In the genomic region with DNA sequence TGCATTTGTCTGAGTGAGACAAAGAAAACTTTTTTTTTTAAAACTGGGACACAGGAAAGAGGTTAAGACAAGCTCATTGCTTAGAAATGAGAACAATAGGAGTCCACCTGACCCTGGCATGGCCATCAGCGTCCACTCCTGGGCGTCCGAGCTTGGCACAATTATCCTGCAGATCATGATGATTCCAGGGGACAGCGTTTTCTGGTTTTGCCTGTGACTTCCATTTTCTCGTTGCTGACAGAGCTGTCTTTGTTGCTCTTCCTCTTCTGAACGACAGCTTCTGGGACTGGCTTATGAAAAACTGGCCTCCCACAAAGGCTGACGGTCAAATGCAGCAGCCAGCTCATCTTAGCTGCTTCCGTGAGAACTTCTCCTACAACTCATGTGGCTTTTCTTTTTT, we compare ENCODE assay signal across 9 mouse cellular contexts. TPM values are rescaled to one million over a fixed set of nuclear protein-coding genes. Genes with fewer than 3 reads are reported as not detected.
DNase-seq lines count a peak whose midpoint lies in the region; ATAC-seq and TF ChIP-seq lines count a peak whose summit lies in the region.
"Had no signal": no experiment of that assay in that cellular context is flagged by ENCODE, and none has a peak within 500 bp of the region (broad histone marks: within the 10 kb centered on the region; RNA-seq: fewer than 3 reads in every experiment).

No protein-coding gene starts in this region.

- H3K4me2 ChIP-seq in midbrain, embryonic 11.5 days, result no peak overlapping the region
- H3K4me2 ChIP-seq: neural tube, embryonic 12.5 days had no signal

- WGBS in embryonic facial prominence, embryonic 10.5 days, result 52% methylated on average over 8 of the region's 8 CpGs
- 65% methylated on average over 8 of the region's 8 CpGs for WGBS in heart, embryonic 10.5 days
- 42% methylated on average over 8 of the region's 8 CpGs for WGBS in midbrain, embryonic 11.5 days

- no peaks in the 10 kb centered on the region for H3K9me3 ChIP-seq in embryonic facial prominence, embryonic 10.5 days
- H3K9me3 ChIP-seq in heart, embryonic 10.5 days, result no peaks in the 10 kb centered on the region
- H3K9me3 ChIP-seq in midbrain, embryonic 11.5 days (ENCODE audit: control insufficient read depth, low read length), result no peaks in the 10 kb centered on the region
- H3K9me3 ChIP-seq: neural tube, embryonic 12.5 days had no signal

- 0 out of 2 replicates have a peak, but pooled peaks have one; percentile 19 for ATAC-seq in midbrain, embryonic 11.5 days (ENCODE audit: low FRiP score)

- no peak overlapping the region for H3K4me3 ChIP-seq in left cerebral cortex, adult 2 months
- H3K4me3 ChIP-seq in embryonic facial prominence, embryonic 10.5 days, result no peak overlapping the region
- no peak overlapping the region for H3K4me3 ChIP-seq in heart, embryonic 10.5 days
- H3K4me3 ChIP-seq in midbrain, embryonic 11.5 days (ENCODE audit: low read depth, low read length), result no peak overlapping the region
- H3K4me3 ChIP-seq: neural tube, embryonic 12.5 days had no signal

- no peaks in the 10 kb centered on the region for H3K27me3 ChIP-seq in embryonic facial prominence, embryonic 10.5 days (replicated peaks; ENCODE audit: low read depth, poor library complexity, severe bottlenecking)
- no peaks in the 10 kb centered on the region for H3K27me3 ChIP-seq in heart, embryonic 10.5 days (ENCODE audit: insufficient read depth, poor library complexity, severe bottlenecking)
- H3K27me3 ChIP-seq in midbrain, embryonic 11.5 days (ENCODE audit: control insufficient read depth, insufficient read depth, low read length), result no peaks in the 10 kb centered on the region
- H3K27me3 ChIP-seq: neural tube, embryonic 12.5 days had no signal

- peak overlapping the region; percentile 76 for H3K27ac ChIP-seq in left cerebral cortex, adult 2 months
- peak overlapping the region; percentile 11; the same call in 1 of the 2 replicates for H3K27ac ChIP-seq in embryonic facial prominence, embryonic 10.5 days (replicated peaks)
- peak overlapping the region; percentile 45 for H3K27ac ChIP-seq in heart, embryonic 10.5 days
- no peak overlapping the region for H3K27ac ChIP-seq in midbrain, embryonic 11.5 days (ENCODE audit: low read depth, low read length)
- H3K27ac ChIP-seq: neural tube, embryonic 12.5 days had no signal

- no peak for TF ChIP-seq CTCF in left cerebral cortex, adult 2 months (IDR thresholded peaks at IDR 0.05)

- peak overlapping the region; percentile 27; the same call in 1 of the 2 replicates for H3K9ac ChIP-seq in midbrain, embryonic 11.5 days (ENCODE audit: low read length)
- H3K9ac ChIP-seq: neural tube, embryonic 12.5 days had no signal

- peaks cover 16% of the 10 kb centered on the region for H3K4me1 ChIP-seq in embryonic facial prominence, embryonic 10.5 days
- peaks cover 27% of the 10 kb centered on the region for H3K4me1 ChIP-seq in heart, embryonic 10.5 days
- peaks cover 10% of the 10 kb centered on the region for H3K4me1 ChIP-seq in midbrain, embryonic 11.5 days (ENCODE audit: control insufficient read depth, insufficient read depth, low read length)

- DNase-seq in left cerebral cortex, adult 2 months (ENCODE audit: extremely low spot score in 1 of 2, low spot score in 2 of 2), result no peak
- DNase-seq in left cerebral cortex, postnatal 14 days (ENCODE audit: low spot score in 2 of 2), result no peak
- no peak for DNase-seq in embryonic facial prominence, embryonic 10.5 days (ENCODE audit: low spot score)
- DNase-seq in heart, embryonic 10.5 days (ENCODE audit: low spot score), result no peak
- no peak for DNase-seq in midbrain, embryonic 11.5 days (ENCODE audit: low spot score, missing footprints)
- no peak for DNase-seq in spleen, postnatal 10 days (ENCODE audit: low spot score in 2 of 2)
- no peak for DNase-seq in urinary bladder, postnatal 36 days (ENCODE audit: low spot score in 2 of 2)
- DNase-seq: embryo, embryonic 11 days had no signal

- H3K36me3 ChIP-seq in embryonic facial prominence, embryonic 10.5 days (replicated peaks), result no peaks in the 10 kb centered on the region
- no peaks in the 10 kb centered on the region for H3K36me3 ChIP-seq in heart, embryonic 10.5 days
- no peaks in the 10 kb centered on the region for H3K36me3 ChIP-seq in midbrain, embryonic 11.5 days (ENCODE audit: control insufficient read depth, insufficient read depth, low read length)
- H3K36me3 ChIP-seq: neural tube, embryonic 12.5 days had no signal

- intact Hi-C loops in left cerebral cortex, adult 2 months (cut with DNase I), result loop anchor here (2.0 kb wide), 2 partner anchors 32 to 58 kb away; no protein-coding TSS in a partner anchor
- intact Hi-C loops in left cerebral cortex, postnatal 14 days (cut with DNase I), result no loop called here

RNA-seq across cellular contexts. Expression of gene Bod1, which starts 41.4 kb away (rescaled TPM):
- 100 to 1,000 TPM; 100 to 101 TPM for total RNA-seq in left cerebral cortex, adult 2 months (2021)
- total RNA-seq in left cerebral cortex, postnatal 14 days (2021), result 10 to 100 TPM; 87.2 to 90.5 TPM
- polyA plus RNA-seq in embryonic facial prominence, embryonic 10.5 days (2016; fragmentation: Nextera tagmentation; extraction: Ambion mirVana), result 113 and 115 TPM in 2 replicates
- polyA plus RNA-seq in heart, embryonic 10.5 days (2016; fragmentation: Nextera tagmentation; extraction: Ambion mirVana), result 65.5 and 81.7 TPM in 2 replicates
- polyA plus RNA-seq in midbrain, embryonic 11.5 days (2014; fragmentation: Nextera tagmentation; extraction: Ambion mirVana), result 148 and 160 TPM in 2 replicates
